Mouse (Mus musculus): ENCODE measurements around the gene Gsc2. TPM values are rescaled to one million over a fixed set of nuclear protein-coding genes. Genes with fewer than 3 reads are reported as not detected.
A peak's percentile ranks its signal among the peaks of the same experiment; 100 is the strongest.

Gsc2 gene
- polyA plus RNA-seq, 1 experiment from 2014 or later = not detected

GRCm38 (mm10) chr16:17928087-17928580 lies 13.3 kb upstream of the Gsc2 start, which contains the start of gene Slc25a1:
Gene Slc25a1 (minus strand): TSS chr16:17928219.
- peak; percentile 88 for ATAC-seq

GRCm38 (mm10) chr16:17927351-17928082 lies 12.7 kb upstream of the Gsc2 start:
- H3K27me3 ChIP-seq (replicated peaks; ENCODE audit: control insufficient read depth, insufficient read depth, low read length) = no peaks in the 10 kb centered on the region
- H3K27ac ChIP-seq (ENCODE audit: low read length) = peak overlapping the region; percentile 99
- peak overlapping the region; percentile 90 for H3K4me3 ChIP-seq (ENCODE audit: low read length)
- H3K9ac ChIP-seq (ENCODE audit: low read depth, low read length) = peak overlapping the region; percentile 91
- peaks cover 14% of the 10 kb centered on the region for H3K4me1 ChIP-seq (ENCODE audit: control insufficient read depth, insufficient read depth, low read length)
- no peaks in the 10 kb centered on the region for H3K36me3 ChIP-seq (ENCODE audit: control insufficient read depth, insufficient read depth, low read length)
- no peaks in the 10 kb centered on the region for H3K9me3 ChIP-seq (ENCODE audit: control insufficient read depth, low read length)
- peak; percentile 34 for ATAC-seq
- under 1% methylated on average over 72 of the region's 72 CpGs for WGBS
- H3K4me2 ChIP-seq (ENCODE audit: low read depth, low read length) = peak overlapping the region; percentile 95

More at GRCm38 (mm10) chr16:17928087-17928580, 13.3 kb upstream of the Gsc2 start, which contains the start of gene Slc25a1:
- Histone ChIP-seq H3K9ac (ENCODE audit: low read depth, low read length) (peak within 1 kb of the TSS; percentile 91), H3K27ac (ENCODE audit: low read length) (peak within 1 kb of the TSS; percentile 99), H3K4me1 (ENCODE audit: control insufficient read depth, insufficient read depth, low read length) (peaks cover 9% of the 10 kb centered on the region; the same call in 1 of the 2 replicates), H3K36me3 (ENCODE audit: control insufficient read depth, insufficient read depth, low read length) (no peaks in the 10 kb centered on the region), H3K4me2 (ENCODE audit: low read depth, low read length) (peak within 1 kb of the TSS; percentile 95), H3K4me3 (ENCODE audit: low read length) (peak within 1 kb of the TSS; percentile 90), H3K9me3 (ENCODE audit: control insufficient read depth, low read length) (no peaks in the 10 kb centered on the region), H3K27me3 (replicated peaks; ENCODE audit: control insufficient read depth, insufficient read depth, low read length) (no peaks in the 10 kb centered on the region)
- under 1% methylated on average over 44 of the region's 47 CpGs for WGBS

GRCm38 (mm10) chr16:17922163-17922538 lies 7.3 kb upstream of the Gsc2 start:
- Histone ChIP-seq H3K4me1 (ENCODE audit: control insufficient read depth, insufficient read depth, low read length) (peaks cover 27% of the 10 kb centered on the region), H3K27ac (ENCODE audit: low read length) (peak overlapping the region; percentile 80), H3K27me3 (replicated peaks; ENCODE audit: control insufficient read depth, insufficient read depth, low read length) (peaks cover 10% of the 10 kb centered on the region; the same call in 1 of the 2 replicates), H3K9ac (ENCODE audit: low read depth, low read length) (peak overlapping the region; percentile 87), H3K4me2 (ENCODE audit: low read depth, low read length) (peak overlapping the region; percentile 95), H3K36me3 (ENCODE audit: control insufficient read depth, insufficient read depth, low read length) (no peaks in the 10 kb centered on the region), H3K9me3 (ENCODE audit: control insufficient read depth, low read length) (no peaks in the 10 kb centered on the region), H3K4me3 (ENCODE audit: low read length) (peak overlapping the region; percentile 88)
- peak; percentile 7; the same call in 1 of the 2 replicates for ATAC-seq
- WGBS = 0% methylated on average over 14 of the region's 14 CpGs

DNA sequence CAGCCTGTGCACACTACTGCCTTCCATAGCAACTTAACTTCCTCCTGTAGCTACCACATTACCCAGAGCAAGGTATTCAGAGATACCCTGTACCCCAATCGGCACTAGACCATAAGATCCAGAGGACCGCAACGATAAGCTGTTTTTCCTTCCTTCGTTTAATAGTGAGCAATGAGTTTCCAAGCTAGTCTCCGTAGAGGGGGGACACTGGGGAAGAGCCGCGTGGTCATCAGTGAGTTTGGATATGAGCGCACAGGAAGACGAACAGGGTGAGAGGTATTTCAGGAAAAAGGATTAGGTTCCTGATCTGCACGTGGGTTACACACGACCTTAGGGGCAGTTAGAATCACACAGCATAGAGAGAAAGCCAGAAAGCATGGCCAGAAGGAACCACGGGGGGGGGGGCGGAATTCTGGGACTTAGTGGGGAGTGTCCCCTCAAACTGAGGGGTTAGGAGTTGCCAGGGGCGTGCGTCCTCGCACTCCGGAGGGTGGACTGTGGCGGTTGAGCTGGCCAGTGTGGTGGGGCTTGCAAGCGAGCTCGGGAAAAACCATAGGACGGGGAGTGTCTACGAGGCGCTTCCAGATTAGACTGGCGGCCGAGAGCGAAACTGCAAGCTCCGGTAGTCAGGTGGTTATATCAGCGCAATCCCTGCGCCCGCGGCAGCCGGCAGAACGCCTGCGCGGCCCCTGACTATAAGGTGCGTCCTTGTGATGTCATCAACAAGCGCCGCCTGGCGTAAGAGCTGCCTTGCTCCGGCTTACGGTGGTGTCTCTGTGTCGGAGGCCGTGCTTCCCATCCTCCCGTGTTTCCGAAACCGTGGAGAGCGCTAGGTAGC lies 6.7 kb upstream of the Gsc2 start:
- Histone ChIP-seq H3K36me3 (ENCODE audit: control insufficient read depth, insufficient read depth, low read length) (no peaks in the 10 kb centered on the region), H3K4me3 (ENCODE audit: low read length) (peak overlapping the region; percentile 88), H3K9ac (ENCODE audit: low read depth, low read length) (peak overlapping the region; percentile 87), H3K9me3 (ENCODE audit: control insufficient read depth, low read length) (no peaks in the 10 kb centered on the region), H3K4me1 (ENCODE audit: control insufficient read depth, insufficient read depth, low read length) (peaks cover 21% of the 10 kb centered on the region), H3K27ac (ENCODE audit: low read length) (peak overlapping the region; percentile 92), H3K27me3 (replicated peaks; ENCODE audit: control insufficient read depth, insufficient read depth, low read length) (peaks cover 16% of the 10 kb centered on the region; the same call in 1 of the 2 replicates), H3K4me2 (ENCODE audit: low read depth, low read length) (peak overlapping the region; percentile 95)
- peak; percentile 95 for ATAC-seq
- 2% methylated on average over 47 of the region's 47 CpGs for WGBS

DNA sequence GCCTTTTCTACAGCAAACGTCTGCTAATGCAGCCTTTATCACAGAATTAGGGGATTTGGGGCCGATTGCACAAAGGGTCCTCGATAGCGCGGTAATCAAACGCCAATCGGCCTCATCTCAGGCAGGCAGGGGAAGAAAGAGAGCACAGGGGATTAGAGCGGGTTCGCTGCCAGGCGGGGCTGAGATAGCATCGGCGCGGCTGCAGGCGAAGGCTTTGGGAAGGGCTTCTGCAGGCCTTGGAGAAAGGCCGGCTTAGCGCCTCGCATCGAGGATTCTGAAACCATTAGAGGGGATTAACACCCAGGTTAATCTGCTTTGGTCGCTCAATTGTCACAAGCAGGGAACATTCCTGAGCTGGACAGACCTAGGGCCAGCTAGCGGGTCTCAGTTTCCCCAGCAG lies 5.7 kb upstream of the Gsc2 start:
- H3K27me3 ChIP-seq (replicated peaks; ENCODE audit: control insufficient read depth, insufficient read depth, low read length) = peaks cover 25% of the 10 kb centered on the region
- WGBS = 18% methylated on average over 20 of the region's 20 CpGs

GRCm38 (mm10) chr16:17911052-17911595 lies 3.7 kb downstream of the Gsc2 start, which contains the start of gene Ess2:
Gene Ess2 (minus strand): TSS chr16:17911348.
- under 1% methylated on average over 35 of the region's 35 CpGs for WGBS
- H3K4me1 ChIP-seq (ENCODE audit: control insufficient read depth, insufficient read depth, low read length) = peaks cover 14% of the 10 kb centered on the region
- peaks cover 6% of the 10 kb centered on the region for H3K36me3 ChIP-seq (ENCODE audit: control insufficient read depth, insufficient read depth, low read length)
- peak within 1 kb of the TSS; percentile 74 for H3K9ac ChIP-seq (ENCODE audit: low read depth, low read length)
- peak within 1 kb of the TSS; percentile 68 for H3K4me2 ChIP-seq (ENCODE audit: low read depth, low read length)
- H3K4me3 ChIP-seq (ENCODE audit: low read length) = peak within 1 kb of the TSS; percentile 70
- H3K9me3 ChIP-seq (ENCODE audit: control insufficient read depth, low read length) = no peaks in the 10 kb centered on the region
- H3K27ac ChIP-seq (ENCODE audit: low read length) = peak within 1 kb of the TSS; percentile 24; the same call in 1 of the 2 replicates
- ATAC-seq = peak; percentile 95
- H3K27me3 ChIP-seq (replicated peaks; ENCODE audit: control insufficient read depth, insufficient read depth, low read length) = peaks cover 45% of the 10 kb centered on the region

More for the DNA sequence above, 5.7 kb upstream of the Gsc2 start:
- Histone ChIP-seq H3K4me2 (ENCODE audit: low read depth, low read length) (peak overlapping the region; percentile 95; the same call in 1 of the 2 replicates), H3K27ac (ENCODE audit: low read length) (no peak overlapping the region), H3K4me1 (ENCODE audit: control insufficient read depth, insufficient read depth, low read length) (peaks cover 18% of the 10 kb centered on the region), H3K36me3 (ENCODE audit: control insufficient read depth, insufficient read depth, low read length) (no peaks in the 10 kb centered on the region), H3K9me3 (ENCODE audit: control insufficient read depth, low read length) (no peaks in the 10 kb centered on the region), H3K4me3 (ENCODE audit: low read length) (no peak overlapping the region), H3K9ac (ENCODE audit: low read depth, low read length) (peak overlapping the region; percentile 83)
- ATAC-seq = no peak

DNA sequence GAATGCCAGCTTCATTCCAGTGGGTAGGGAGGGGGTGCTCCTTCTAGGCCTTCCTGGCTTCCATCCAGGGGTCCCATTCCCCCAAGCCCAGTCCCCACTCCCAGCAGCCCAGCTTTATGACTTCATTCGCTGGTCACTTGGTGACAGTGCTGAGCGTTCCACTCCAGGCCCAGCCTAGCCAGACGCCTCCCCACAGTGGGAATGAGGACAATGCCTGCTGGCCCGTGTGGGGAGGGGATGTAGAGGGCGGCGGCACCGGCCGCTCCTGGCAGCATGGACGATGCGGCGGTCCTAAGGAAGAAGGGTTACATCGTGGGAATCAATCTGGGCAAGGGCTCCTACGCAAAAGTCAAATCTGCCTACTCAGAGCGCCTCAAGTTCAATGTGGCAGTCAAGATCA lies 16.4 kb downstream of the Gsc2 start, which contains the start of the genes Dgcr2 and Tssk2:
Gene Dgcr2 (minus strand): TSS at position 101 of the 400 bp plus-strand sequence.
Gene Tssk2 (plus strand): TSS at position 176 of the 400 bp plus-strand sequence.
- Histone ChIP-seq H3K36me3 (ENCODE audit: control insufficient read depth, insufficient read depth, low read length) (peaks cover 21% of the 10 kb centered on the region; the same call in 1 of the 2 replicates), H3K27ac (ENCODE audit: low read length) (no peak within 1 kb of the TSS), H3K27me3 (replicated peaks; ENCODE audit: control insufficient read depth, insufficient read depth, low read length) (no peaks in the 10 kb centered on the region), H3K4me3 (ENCODE audit: low read length) (no peak within 1 kb of the TSS), H3K4me2 (ENCODE audit: low read depth, low read length) (no peak within 1 kb of the TSS), H3K4me1 (ENCODE audit: control insufficient read depth, insufficient read depth, low read length) (no peaks in the 10 kb centered on the region), H3K9me3 (ENCODE audit: control insufficient read depth, low read length) (no peaks in the 10 kb centered on the region), H3K9ac (ENCODE audit: low read depth, low read length) (no peak within 1 kb of the TSS)
- ATAC-seq = no peak
- WGBS = 92% methylated on average over 14 of the region's 14 CpGs

- Histone ChIP-seq H3K36me3 (ENCODE audit: control insufficient read depth, insufficient read depth, low read length) (peaks cover 9% of the 10 kb centered on the region; the same call in 1 of the 2 replicates), H3K4me2 (ENCODE audit: low read depth, low read length) (no peak overlapping the region), H3K27me3 (replicated peaks; ENCODE audit: control insufficient read depth, insufficient read depth, low read length) (no peaks in the 10 kb centered on the region), H3K4me1 (ENCODE audit: control insufficient read depth, insufficient read depth, low read length) (peaks cover 4% of the 10 kb centered on the region; the same call in 1 of the 2 replicates), H3K9me3 (ENCODE audit: control insufficient read depth, low read length) (no peaks in the 10 kb centered on the region), H3K27ac (ENCODE audit: low read length) (no peak overlapping the region), H3K4me3 (ENCODE audit: low read length) (no peak overlapping the region), H3K9ac (ENCODE audit: low read depth, low read length) (no peak overlapping the region)
- no peak for ATAC-seq
Observed at GRCm38 (mm10) chr16:17896091-17896490, 18.8 kb downstream of the Gsc2 start.
